Mouse (Mus musculus): ENCODE measurements around the gene Xpnpep1. TPM values are rescaled to one million over a fixed set of nuclear protein-coding genes. Genes with fewer than 3 reads are reported as not detected.

Xpnpep1 gene
- total RNA-seq, 2 experiments from 2014 or later, result 79.1 to 85.7 TPM

DNA sequence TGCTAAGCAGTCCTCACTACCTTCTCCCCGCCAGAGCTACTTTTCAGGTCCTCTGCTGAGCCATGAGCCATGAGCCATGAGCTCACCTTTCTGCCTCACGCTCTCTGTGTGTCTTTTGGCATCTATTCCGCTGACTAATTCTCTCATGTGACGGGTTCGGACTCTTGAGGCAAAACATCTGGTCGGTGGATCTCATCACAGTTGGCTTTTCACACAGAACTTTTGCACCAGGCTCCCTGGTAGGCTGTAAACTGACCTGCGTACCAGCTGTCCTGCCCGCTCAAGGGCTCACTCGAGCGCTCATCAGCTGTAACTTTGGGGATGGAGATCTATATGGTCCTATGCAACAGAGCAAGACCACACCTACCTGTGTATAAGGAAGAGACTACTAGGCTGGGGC, 26.9 kb upstream of the Xpnpep1 start:
- peak; percentile 41 to 67 for DNase-seq
- intact Hi-C loops (cut with DNase I), result no loop called here

DNA sequence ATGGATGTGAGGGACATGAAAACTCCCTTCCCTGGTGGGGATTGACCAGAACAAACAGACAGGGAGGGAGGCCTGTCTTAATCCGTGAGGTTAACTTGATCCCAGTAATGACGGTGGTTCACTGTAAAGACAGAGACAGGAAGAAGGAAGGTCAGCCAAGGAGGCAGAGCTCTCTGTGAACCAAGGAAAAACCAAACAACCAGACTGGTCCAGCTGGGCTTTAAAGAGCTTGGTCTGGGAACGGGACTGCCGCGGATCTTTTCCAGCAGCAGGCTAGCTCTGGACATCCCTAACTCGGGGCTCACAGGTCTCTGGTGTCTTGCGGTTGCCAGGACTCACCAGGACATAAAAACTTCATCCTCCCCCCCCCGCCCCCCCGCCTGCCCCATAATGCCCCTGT, 26.5 kb upstream of the Xpnpep1 start:
- intact Hi-C loops (cut with DNase I), result no loop called here

DNA sequence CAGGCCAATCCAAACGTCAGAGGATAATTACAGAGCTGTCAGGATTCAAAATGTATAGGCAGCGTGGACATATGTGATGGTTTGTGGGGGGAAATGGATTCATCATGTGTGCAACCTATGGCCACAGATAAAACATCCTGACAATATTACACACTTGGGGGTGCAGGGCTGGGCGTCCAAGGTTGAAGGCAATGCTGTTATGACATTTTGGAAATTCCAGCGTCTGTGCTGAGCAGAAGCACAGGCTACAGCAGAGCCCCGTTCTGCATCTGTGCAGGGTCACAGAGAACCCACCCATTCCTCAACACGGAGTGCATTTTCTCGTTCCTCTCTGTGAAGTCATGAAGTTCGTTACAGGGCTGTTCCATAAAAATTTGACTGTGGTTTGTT, 25.0 kb upstream of the Xpnpep1 start:
- no peak for DNase-seq
- intact Hi-C loops (cut with DNase I), result no loop called here

More for the DNA sequence above, 26.5 kb upstream of the Xpnpep1 start:
- DNase-seq, result peak; percentile 31 to 48

DNA sequence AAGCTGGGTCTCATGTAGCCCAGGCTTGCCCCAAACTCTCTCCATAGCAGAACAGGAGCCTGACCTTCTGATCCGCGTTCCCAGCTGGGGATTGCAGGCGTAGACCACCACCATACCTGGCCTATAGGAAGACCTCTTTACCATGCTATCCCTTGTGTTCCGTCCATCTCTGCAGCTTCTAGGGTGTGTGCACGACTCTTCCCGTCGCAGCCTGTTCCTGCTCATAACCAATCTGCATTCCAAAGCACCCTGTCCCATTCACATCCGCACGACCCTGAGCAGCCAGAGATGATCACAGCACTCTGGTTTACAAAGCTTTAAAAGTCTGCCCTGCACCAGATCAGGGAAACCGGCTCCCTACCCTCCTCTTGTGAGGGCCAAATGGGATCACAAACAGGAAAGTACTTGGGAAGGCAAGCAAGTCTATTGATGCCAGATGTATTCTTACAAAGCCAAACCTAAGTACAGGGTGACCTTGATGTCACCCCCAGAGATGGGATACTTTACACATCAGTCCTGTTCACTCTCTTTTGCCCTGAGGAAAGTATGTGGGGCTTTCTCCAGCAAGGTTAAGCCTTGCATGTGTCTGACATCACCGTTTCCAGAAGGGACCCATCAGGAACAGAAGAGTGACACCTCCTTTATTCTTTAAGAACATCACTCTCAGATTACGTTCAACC, 24.4 kb upstream of the Xpnpep1 start:
- no peak for DNase-seq
- intact Hi-C loops (cut with DNase I), result no loop called here

DNA sequence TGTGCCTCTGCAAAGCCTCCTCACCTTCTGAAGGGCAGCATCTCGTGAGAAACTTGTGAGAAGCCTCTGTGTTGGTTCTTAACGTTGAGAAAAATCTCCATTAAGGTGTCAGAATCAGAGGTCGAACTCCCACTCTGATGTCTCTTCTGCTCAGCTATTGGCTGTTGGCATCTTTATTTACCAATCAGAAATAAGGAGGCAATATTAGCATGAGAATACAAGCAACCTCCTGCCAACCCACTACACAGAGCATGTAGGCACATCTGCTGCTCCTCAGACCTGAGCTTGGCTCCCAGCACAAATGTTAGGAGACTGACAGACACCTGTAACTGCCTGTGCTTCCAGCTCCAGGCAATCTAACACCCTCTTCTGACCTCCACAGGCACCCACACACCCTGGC, 22.0 kb upstream of the Xpnpep1 start:
- intact Hi-C loops (cut with DNase I), result no loop called here
- no peak for DNase-seq

DNA sequence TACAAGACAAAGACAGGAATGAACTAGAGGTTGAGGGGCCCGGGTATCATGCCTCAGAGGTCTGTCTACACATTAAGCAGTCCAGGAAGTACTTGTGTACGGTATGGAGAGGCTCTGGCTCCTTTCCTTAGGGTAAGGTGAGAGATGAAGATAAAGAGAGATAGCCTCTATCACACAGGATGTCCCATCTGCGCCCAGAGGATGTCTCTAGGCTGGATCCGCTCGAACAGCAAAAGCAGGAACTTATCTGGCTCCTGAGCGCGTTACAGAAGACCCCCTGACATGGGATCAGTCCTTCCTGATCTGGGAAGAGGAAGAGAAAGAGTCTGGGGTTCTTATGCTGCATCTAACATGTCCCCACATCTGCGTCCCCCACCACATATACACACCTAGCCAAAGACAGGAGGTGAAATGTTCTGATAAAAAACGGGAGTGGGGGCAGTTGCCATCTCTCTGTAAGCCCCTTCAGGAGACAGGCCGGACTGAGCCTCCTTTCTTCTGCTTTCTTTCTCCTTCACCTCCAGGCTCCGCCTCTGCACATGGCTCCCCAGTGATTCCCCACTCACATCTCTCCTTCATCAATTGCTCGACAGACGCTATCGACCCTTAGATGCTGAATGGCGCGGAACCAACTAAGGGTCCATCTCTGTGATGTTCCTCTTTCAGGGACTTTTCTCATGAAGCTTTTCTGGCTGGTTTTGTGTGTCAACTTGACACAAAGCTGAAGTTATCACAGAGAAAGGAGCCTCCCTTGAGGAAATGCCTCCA, 19.5 kb upstream of the Xpnpep1 start:
- no peak for DNase-seq
- intact Hi-C loops (cut with DNase I), result no loop called here

DNA sequence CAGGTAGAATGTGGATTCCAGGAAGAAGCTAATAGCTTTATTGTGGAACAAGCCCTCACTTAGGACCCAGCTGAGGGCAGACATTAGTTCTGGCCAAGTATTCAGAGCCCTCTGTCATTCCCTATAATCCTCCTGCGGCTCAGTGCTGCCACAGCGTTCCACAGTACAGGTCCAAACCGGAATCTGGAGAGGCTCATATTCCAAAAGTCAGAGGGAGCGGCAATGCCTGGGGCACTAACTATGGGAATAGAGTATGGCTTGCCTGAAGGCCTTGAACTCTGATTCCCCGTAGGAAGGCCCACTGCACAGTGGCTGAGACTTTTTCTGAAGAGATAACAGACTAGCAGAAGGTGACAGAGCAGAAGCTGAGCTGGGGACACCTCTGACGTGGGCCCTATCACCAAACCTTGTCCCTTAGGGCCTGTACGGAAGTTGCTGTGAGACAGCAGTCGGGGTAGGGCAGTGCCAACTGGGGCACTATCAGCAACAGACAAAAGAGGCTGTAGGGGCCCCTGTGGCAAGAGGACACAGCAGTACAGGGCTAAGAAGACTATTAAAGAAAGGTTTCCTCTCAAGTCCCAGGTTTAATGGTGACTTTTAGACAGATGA, 18.8 kb upstream of the Xpnpep1 start:
- intact Hi-C loops (cut with DNase I), result no loop called here
- no peak for DNase-seq

DNA sequence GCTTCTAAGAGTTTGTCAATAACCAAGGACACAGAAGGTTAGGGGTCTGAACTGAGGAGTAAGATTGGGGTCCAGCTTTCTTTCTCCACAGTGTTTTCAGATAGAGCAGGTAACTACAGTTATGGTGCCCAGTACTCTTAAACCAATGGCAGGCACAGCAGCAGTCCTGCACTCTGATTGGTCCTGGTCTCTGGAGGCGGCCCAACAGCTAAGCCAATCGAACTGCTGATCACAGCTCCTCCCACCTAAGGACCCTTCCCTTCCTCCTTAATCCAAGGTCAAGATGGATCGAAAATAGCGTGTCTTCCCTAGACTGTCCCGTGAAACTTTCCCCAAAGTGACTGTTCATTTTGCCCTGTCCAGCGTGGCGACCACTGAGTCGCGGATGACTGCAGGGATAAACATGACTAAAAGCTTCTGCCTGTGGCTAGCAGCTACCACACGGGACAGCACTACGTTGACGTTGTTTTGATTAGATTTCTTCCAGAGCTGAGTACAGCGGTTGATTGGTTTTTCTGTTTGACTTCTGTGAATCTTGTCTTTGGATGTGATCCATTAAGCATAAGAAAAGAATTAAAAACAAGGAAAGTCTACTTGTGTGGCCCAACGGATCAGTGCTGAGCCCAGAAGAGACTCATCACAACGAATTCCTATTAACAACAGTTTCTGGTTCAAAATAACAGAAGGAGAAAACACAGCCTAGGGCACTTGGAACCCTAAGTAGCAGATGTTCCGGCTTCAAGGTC, 18.1 kb upstream of the Xpnpep1 start:
- DNase-seq, result no peak

DNA sequence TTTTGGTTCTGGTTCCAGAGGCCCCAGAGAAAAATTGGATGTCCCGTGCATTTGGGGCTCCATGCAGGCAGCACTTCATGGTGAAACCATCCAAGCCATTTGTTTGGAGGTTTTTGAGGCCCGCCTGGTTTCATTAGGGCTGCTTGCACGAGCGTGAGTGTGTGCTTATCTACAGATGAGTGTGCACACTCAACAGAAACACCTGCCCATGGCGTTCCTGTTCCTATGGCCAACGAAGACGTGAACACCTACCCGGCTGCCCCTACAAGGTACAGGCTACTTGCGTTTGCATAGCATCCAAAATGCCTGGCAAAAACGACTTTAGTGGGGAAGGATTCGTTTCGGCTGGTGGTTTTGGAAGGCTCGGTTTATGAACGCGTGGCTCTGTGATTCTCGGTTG, 13.3 kb upstream of the Xpnpep1 start:
- DNase-seq, result no peak
- intact Hi-C loops (cut with DNase I), result no loop called here

More for the DNA sequence above, 18.1 kb upstream of the Xpnpep1 start:
- intact Hi-C loops (cut with DNase I), result no loop called here

DNA sequence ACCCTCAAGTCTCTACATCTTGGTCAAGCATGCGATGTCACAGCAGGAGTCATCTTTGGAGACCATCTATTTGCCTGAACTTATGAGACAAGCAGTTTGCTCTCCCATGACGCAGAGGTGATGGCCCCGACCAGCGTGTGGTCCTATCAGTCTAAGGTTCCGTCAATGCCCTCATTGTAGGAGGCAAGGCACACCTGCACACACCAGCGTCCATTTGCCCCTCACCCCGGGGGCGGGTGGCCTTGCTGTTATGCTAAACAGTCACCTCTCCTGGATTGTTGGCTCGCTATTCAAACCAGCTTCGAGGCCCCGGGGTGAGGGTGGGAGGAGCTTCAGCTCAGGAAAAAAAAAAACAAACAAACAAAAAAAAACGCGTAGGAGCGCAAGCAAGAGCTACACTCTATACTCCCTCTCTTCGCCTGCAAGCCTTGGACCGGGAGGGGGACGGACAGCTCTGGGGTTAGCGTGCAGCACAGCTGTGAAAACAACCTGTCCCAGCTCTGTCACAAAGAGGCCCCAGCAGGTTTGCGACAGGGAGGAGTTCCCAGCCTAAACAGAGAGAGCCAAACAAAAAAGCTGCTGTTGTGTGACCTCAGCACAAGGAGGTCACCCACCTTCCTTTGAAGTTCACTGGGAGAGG, 12.1 kb upstream of the Xpnpep1 start:
- no peak for DNase-seq
- intact Hi-C loops (cut with DNase I), result no loop called here

DNA sequence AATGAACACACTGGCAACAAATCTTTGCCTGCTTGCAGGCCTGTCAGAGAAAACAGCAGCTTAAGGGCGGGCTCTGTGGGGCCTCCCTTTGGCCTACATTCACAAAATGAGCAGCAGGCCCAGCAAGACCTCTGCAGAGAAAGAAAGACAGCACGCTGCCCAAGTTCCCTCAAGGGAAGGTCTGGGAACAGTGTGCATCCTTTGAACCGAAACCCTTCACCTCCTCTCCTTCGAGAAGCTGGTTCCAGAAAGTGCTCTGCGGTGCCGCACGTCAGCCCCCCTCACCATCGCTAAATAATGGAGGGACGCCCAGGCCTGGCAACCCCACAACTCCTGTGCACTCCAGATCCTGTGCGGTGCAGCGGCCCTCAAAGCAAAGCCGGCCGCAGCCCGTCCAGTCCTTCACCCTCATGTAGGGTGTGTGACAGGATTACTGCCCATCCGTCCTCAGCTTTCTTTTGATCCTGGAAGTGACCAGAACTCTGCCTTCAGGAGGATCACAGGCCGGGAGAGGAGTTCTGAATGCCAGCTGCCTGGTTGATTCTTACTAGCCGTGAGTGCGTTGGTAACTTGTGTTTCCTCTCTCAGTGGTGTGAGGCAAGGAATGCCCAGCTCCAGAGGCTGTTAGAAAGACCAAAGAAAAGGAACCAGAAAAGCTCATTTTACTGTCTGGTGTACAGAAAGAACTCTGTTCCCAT, 11.4 kb upstream of the Xpnpep1 start:
- intact Hi-C loops (cut with DNase I), result no loop called here
- DNase-seq, result no peak

DNA sequence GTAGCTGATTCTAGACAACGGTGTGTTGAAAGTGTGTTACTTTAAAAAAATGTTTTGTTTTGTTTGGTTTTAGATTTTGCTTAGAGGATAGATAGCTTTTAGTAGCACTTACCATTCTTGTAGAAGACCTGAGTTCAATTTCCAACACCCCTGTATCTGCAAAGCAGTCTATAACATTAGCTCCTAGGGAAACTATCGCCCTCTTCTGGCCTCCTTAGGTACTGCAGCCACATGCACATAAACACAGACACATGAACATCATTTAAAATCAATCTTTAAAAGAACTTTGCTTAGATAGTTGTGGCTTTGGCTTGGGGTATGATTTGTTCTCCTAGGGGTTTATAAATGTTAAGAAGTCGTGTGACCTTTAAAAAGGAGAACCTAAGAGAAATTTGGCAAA, 10.1 kb upstream of the Xpnpep1 start:
- no peak for DNase-seq
- intact Hi-C loops (cut with DNase I), result no loop called here

DNA sequence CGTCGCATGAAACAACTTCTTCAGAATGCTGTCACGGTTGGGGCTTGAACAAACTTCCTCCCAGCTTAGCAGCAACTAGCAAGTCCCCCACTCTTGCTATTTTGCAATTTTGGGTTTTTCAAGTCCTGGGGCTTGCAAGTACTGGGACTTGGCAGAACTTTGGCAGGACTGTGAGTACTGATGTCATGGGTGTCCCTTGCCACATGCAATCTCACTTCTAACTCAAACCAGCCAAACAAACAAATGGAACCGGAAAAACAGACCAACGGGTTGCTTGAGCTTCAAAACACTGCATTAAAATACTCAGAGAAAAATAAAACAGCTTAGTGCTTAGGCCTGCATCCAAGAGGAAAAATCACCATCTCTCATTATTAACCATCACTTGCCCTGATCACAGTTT, 7.2 kb upstream of the Xpnpep1 start:
- intact Hi-C loops (cut with DNase I), result no loop called here
- DNase-seq, result peak; percentile 50 to 53

DNA sequence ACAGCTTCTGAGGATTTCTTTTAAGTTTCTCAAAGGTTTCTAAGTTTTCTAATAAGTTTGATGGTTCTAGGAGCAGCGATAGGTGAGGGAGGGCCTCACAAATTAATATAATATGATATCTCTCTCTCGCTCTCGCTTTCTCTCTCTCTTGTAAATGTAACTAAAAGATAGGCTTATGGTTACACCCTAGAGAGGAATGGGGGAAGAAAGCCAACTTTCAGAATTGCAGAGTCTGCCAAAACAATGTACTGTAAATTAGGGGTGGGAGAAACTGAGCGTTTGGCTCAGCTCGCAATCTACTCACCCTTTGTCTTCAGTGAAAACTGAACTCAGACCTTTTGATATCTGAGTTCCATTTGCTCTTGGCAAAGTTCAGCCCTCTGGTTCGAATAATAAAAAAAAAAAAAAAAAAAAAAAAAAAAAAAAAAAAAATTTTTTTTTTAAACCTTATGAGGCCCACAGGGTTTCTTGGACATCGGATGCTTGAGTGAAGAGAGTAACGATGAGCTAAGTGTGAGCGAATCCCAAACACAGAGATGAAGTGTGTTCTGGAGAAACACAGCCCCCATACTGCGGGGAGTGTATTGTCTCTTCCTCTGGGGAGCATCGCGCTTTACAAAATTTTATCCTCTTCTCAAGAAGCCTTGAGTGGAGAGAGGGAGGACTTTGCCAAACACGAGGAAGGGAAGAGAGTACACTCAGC, 3.6 kb upstream of the Xpnpep1 start:
- intact Hi-C loops (cut with DNase I), result no loop called here
- DNase-seq, result no peak

DNA sequence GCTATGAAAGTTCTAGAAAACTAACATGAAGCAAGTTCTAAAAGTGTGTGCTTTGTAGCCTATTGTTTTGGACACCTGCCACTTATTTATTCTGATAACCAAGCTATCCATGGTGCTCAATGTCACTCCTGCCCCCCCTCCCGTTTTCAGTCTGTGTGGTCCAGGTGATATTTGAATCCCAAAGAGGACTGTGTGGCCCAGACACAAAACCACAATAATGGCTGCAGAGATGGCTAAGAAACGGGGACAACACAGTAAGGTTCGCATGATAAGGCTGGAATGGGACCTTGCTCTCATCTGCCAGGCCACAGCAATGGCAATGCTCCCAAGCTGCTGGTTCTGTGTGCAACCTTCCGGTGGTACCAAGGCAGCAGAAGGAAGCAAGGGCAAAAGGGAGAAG, 1.6 kb upstream of the Xpnpep1 start:
- no peak for DNase-seq
- intact Hi-C loops (cut with DNase I), result loop anchor here (2.0 kb wide), 1 partner anchor 41 kb away; no protein-coding TSS in a partner anchor

DNA sequence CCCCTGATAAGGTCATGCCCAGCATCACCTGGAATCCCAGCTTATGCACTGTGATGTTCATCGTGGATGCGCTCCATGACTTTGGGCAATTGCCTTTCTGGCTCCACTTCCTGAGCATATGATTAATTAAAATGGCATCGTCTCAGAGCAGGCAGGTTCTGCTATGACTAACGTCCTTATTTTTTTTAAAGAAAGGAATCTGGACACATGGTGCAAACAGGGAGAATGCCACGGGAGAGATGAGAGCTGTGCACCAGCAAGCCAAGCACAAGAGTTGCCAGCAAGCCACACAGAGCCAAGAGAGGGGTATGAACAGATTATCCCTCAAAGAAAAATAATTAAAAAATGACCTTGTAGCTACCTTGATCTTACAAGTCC, 1.1 kb upstream of the Xpnpep1 start:
- no peak for DNase-seq
- intact Hi-C loops (cut with DNase I), result loop anchor here (2.0 kb wide), 1 partner anchor 42 kb away; no protein-coding TSS in a partner anchor

DNA sequence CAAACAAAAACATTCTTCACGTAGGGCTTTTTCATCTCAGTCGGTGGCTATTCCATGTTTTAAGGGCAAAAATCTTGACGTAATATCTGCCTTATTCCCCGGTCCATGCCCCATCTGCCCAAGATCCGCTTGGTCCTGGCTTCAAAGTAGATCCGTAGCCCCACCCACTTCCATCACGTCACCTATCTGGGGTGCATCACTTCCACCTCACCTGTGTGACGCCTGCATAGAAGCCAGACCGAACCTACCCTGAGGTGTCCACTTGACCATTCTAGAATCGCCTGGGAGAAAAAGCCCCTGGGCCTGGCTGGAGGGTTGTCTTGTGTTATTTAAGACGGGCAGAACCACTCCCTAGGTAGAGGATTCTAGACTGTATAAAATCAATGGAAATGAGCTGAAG, 924 bp downstream of the Xpnpep1 start:
- intact Hi-C loops (cut with DNase I), result loop anchor here (2.0 to 5.0 kb wide), 2 partner anchors 102 to 273 kb away; partner anchors contain the start of genes Add3 and Mxi1
- no peak for DNase-seq

DNA sequence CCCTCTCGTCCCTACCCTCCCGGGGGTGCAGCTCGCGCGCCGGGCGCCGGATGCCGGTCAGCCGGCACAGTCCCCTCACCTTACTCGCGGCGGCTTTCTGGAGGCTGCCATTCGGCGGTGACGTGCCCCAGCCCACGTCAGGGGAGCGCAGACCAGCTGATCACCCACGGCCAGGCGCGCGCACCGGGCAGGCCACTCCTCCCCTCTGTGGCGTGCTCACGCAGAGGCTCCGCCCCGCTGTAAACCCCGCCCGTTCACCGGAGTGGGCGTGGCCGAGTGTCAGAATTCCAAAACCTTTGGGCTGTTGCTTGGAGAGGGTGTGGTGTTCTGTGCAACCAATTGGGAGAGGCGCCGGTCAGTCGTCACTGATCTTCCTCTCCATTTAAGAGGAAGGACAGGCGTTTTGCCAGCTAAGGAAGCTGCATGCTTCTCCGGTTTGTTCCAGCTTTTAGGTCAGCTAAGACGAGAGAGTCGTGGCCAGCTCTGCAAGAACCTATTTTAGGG, 1.5 kb downstream of the Xpnpep1 start:
- intact Hi-C loops (cut with DNase I), result loop anchor here (2.0 to 5.0 kb wide), 2 partner anchors 102 to 274 kb away; partner anchors contain the start of genes Add3 and Mxi1
- peak; percentile 99 to 100 for DNase-seq

DNA sequence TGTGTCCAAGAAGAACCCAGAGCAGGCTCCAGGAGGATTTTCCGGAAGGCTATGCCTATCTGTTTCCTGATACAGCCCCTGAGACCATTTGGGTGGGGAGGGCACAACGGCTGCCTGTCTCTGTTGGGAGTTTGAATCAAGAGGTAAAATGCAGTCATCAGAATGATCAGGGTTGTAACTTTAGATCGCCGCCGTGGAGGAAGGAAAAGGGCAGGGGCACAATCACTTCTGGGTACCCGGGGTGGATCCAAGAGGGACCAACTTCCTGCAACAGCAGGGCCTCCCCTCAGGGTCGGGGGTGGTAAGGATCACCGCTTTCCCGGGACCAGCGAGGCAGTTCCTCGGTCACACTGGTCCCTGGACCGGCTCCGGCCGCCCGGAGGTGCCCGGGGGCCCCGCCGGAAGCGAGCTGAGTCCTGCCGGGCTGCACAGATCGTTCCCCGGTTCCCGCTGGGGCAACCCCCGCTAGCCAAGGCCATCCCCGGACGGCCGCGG, 2.0 kb downstream of the Xpnpep1 start:
- intact Hi-C loops (cut with DNase I), result loop anchor here (2.0 to 5.0 kb wide), 3 partner anchors 29 to 274 kb away; partner anchors contain the start of genes Add3 and Mxi1
- no peak for DNase-seq
